Comparison of ENCODE assay signal across 20 mouse cellular contexts in the genomic region with DNA sequence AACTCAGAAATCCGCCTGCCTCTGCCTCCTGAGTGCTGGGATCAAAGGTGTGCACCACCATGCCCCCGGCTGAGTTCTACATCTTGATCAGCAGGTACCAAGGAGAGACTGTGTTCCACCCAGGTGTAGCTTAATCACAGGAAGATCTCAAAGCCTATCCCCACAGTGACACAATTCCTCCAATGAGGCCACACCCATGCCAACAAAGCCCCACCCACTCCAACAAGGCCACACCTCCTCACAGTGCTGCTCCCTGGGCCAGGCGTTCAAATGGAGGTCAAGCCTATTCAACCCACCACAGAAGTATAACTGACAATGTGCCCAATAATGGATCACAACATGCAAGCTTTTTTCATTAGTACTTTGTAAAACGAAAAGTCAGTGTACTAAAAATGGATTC.
"Had no signal": no experiment of that assay in that cellular context is flagged by ENCODE, and none has a peak within 500 bp of the region (broad histone marks: within the 10 kb centered on the region; RNA-seq: fewer than 3 reads in every experiment).

No protein-coding gene starts in this region.

- H3K9ac ChIP-seq: kidney, embryonic 15.5 days; limb, embryonic 12.5 days; liver, embryonic 14.5 days; lung, embryonic 14.5 days; midbrain, embryonic 13.5 days; neural tube, embryonic 15.5 days had no signal

- DNase-seq: kidney, adult 2 months; kidney, postnatal 25 days; layer of hippocampus, adult 9-11 months; layer of hippocampus, postnatal 36 days; liver; lung, embryonic 14.5 days; lung, postnatal 10 days; lung, postnatal 4 days; right cerebral cortex, adult 18-20 months; right cerebral cortex, postnatal 25 days; thymus, adult 2 months; thymus, postnatal 25 days had no signal

- H3K36me3 ChIP-seq: kidney, embryonic 15.5 days; limb, embryonic 12.5 days; midbrain, embryonic 13.5 days; neural tube, embryonic 15.5 days had no signal

- ATAC-seq: midbrain, embryonic 13.5 days had no signal

- H3K4me3 ChIP-seq: kidney, embryonic 15.5 days; limb, embryonic 12.5 days; megakaryocyte, embryonic 14.5 days; midbrain, embryonic 13.5 days; myocyte; neural tube, embryonic 15.5 days had no signal

- H3K4me2 ChIP-seq: kidney, embryonic 15.5 days; limb, embryonic 12.5 days; lung, embryonic 14.5 days; midbrain, embryonic 13.5 days; neural tube, embryonic 15.5 days had no signal

- H3K27me3 ChIP-seq: kidney, embryonic 15.5 days; limb, embryonic 12.5 days; neural tube, embryonic 15.5 days had no signal

- H3K27ac ChIP-seq: kidney, embryonic 15.5 days; limb, embryonic 12.5 days; liver, embryonic 14.5 days; midbrain, embryonic 13.5 days; neural tube, embryonic 15.5 days; stomach, postnatal 0 days had no signal

- H3K9me3 ChIP-seq: kidney, embryonic 15.5 days; limb, embryonic 12.5 days; megakaryocyte, embryonic 14.5 days; midbrain, embryonic 13.5 days; neural tube, embryonic 15.5 days had no signal
